ENCODE assay signal across 27 mouse cellular contexts in the genomic region with DNA sequence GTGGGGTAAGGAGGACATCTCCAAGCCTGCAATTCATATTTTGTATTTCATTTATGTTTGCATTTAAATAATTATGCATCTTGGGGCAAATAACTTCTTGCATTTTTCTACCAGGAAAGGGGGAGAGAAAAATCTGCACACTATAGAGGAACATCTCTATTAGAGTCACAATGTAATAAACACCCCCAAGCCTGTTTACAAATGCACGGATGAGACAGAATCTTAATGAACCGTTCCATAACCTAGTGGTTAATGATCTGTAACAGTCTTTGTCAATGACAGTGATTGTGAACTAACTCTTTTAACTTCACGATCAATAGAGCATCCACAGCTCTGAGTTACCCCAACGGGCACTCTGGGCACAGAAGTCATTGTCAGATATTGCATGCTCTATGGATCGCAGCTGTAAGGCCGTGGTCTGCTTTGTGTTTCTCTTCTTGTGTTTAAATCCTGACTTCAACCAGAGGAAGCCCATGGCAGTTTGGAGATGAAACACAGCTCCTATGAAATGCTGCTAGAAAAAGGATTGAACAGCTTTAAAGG.
DNase-seq lines count a peak whose midpoint lies in the region; ATAC-seq and TF ChIP-seq lines count a peak whose summit lies in the region.
"Had no signal": no experiment of that assay in that cellular context is flagged by ENCODE, and none has a peak within 500 bp of the region (broad histone marks: within the 10 kb centered on the region; RNA-seq: fewer than 3 reads in every experiment).

No protein-coding gene starts in this region.

- H3K4me3 ChIP-seq in midbrain, embryonic 11.5 days (ENCODE audit: low read depth, low read length) = no peak overlapping the region
- no peak overlapping the region for H3K4me3 ChIP-seq in midbrain, embryonic 10.5 days
- H3K4me3 ChIP-seq in hindbrain, embryonic 13.5 days = no peak overlapping the region
- no peak overlapping the region for H3K4me3 ChIP-seq in midbrain, embryonic 15.5 days
- no peak overlapping the region for H3K4me3 ChIP-seq in left cerebral cortex, adult 2 months
- no peak overlapping the region for H3K4me3 ChIP-seq in gastrocnemius, adult 2 months
- H3K4me3 ChIP-seq: embryonic facial prominence, embryonic 13.5 days; erythroblast, embryonic 14.5 days; forebrain, embryonic 12.5 days; heart, embryonic 12.5 days; limb, embryonic 12.5 days; neural tube, embryonic 13.5 days had no signal

- WGBS in midbrain, embryonic 11.5 days = 53% methylated on average over 6 of the region's 6 CpGs
- WGBS in midbrain, embryonic 10.5 days = 64% methylated on average over 6 of the region's 6 CpGs
- WGBS in hindbrain, embryonic 13.5 days = 22% methylated on average over 6 of the region's 6 CpGs
- 34% methylated on average over 6 of the region's 6 CpGs for WGBS in midbrain, embryonic 15.5 days

- no peak for TF ChIP-seq CTCF in left cerebral cortex, adult 2 months (IDR thresholded peaks at IDR 0.05)
- TF ChIP-seq CTCF in gastrocnemius, adult 2 months (IDR thresholded peaks at IDR 0.05) = no peak

- no peaks in the 10 kb centered on the region for H3K9me3 ChIP-seq in midbrain, embryonic 11.5 days (ENCODE audit: control insufficient read depth, low read length)
- H3K9me3 ChIP-seq in midbrain, embryonic 10.5 days (replicated peaks) = no peaks in the 10 kb centered on the region
- no peaks in the 10 kb centered on the region for H3K9me3 ChIP-seq in hindbrain, embryonic 13.5 days
- H3K9me3 ChIP-seq in midbrain, embryonic 15.5 days = no peaks in the 10 kb centered on the region
- H3K9me3 ChIP-seq: embryonic facial prominence, embryonic 13.5 days; forebrain, embryonic 12.5 days; heart, embryonic 12.5 days; limb, embryonic 12.5 days; neural tube, embryonic 13.5 days had no signal

- H3K36me3 ChIP-seq in midbrain, embryonic 11.5 days (ENCODE audit: control insufficient read depth, insufficient read depth, low read length) = no peaks in the 10 kb centered on the region
- H3K36me3 ChIP-seq in midbrain, embryonic 10.5 days = no peaks in the 10 kb centered on the region
- H3K36me3 ChIP-seq in hindbrain, embryonic 13.5 days = no peaks in the 10 kb centered on the region
- H3K36me3 ChIP-seq in midbrain, embryonic 15.5 days (replicated peaks) = no peaks in the 10 kb centered on the region
- H3K36me3 ChIP-seq: embryonic facial prominence, embryonic 13.5 days; forebrain, embryonic 12.5 days; heart, embryonic 12.5 days; limb, embryonic 12.5 days; neural tube, embryonic 13.5 days had no signal

- intact Hi-C loops in left cerebral cortex, adult 2 months (cut with DNase I) = no loop called here
- intact Hi-C loops in gastrocnemius, adult 2 months (cut with DNase I) = no loop called here

- H3K4me2 ChIP-seq in midbrain, embryonic 11.5 days = no peak overlapping the region
- no peak overlapping the region for H3K4me2 ChIP-seq in hindbrain, embryonic 13.5 days
- H3K4me2 ChIP-seq in midbrain, embryonic 15.5 days = no peak overlapping the region
- H3K4me2 ChIP-seq: embryonic facial prominence, embryonic 13.5 days; forebrain, embryonic 12.5 days; heart, embryonic 12.5 days; limb, embryonic 12.5 days; liver, embryonic 11.5 days; neural tube, embryonic 13.5 days had no signal

- ATAC-seq in midbrain, embryonic 11.5 days (ENCODE audit: low FRiP score) = peak; percentile 57
- ATAC-seq in hindbrain, embryonic 13.5 days (ENCODE audit: low FRiP score) = peak; percentile 69; the same call in 1 of the 2 replicates
- peak; percentile 86 for ATAC-seq in midbrain, embryonic 15.5 days (replicated peaks)
- ATAC-seq: liver, postnatal 0 days had no signal

- H3K27me3 ChIP-seq in midbrain, embryonic 11.5 days (ENCODE audit: control insufficient read depth, insufficient read depth, low read length) = no peaks in the 10 kb centered on the region
- H3K27me3 ChIP-seq in midbrain, embryonic 10.5 days (ENCODE audit: low read depth, poor library complexity, severe bottlenecking) = no peaks in the 10 kb centered on the region
- H3K27me3 ChIP-seq in hindbrain, embryonic 13.5 days = no peaks in the 10 kb centered on the region
- H3K27me3 ChIP-seq in midbrain, embryonic 15.5 days (replicated peaks) = no peaks in the 10 kb centered on the region
- H3K27me3 ChIP-seq: embryonic facial prominence, embryonic 13.5 days; forebrain, embryonic 12.5 days; heart, embryonic 12.5 days; limb, embryonic 12.5 days; neural tube, embryonic 13.5 days had no signal

- no peak overlapping the region for H3K9ac ChIP-seq in midbrain, embryonic 11.5 days (ENCODE audit: low read length)
- H3K9ac ChIP-seq in hindbrain, embryonic 13.5 days = no peak overlapping the region
- no peak overlapping the region for H3K9ac ChIP-seq in midbrain, embryonic 15.5 days
- H3K9ac ChIP-seq: embryonic facial prominence, embryonic 13.5 days; forebrain, embryonic 12.5 days; heart, embryonic 12.5 days; limb, embryonic 12.5 days; liver, postnatal 0 days; neural tube, embryonic 13.5 days had no signal

- no peaks in the 10 kb centered on the region for H3K4me1 ChIP-seq in midbrain, embryonic 11.5 days (ENCODE audit: control insufficient read depth, insufficient read depth, low read length)
- H3K4me1 ChIP-seq in midbrain, embryonic 10.5 days = no peaks in the 10 kb centered on the region; the same call in 1 of the 2 replicates
- H3K4me1 ChIP-seq in hindbrain, embryonic 13.5 days (replicated peaks) = no peaks in the 10 kb centered on the region
- H3K4me1 ChIP-seq in midbrain, embryonic 15.5 days = no peaks in the 10 kb centered on the region
- H3K4me1 ChIP-seq: embryonic facial prominence, embryonic 13.5 days; forebrain, embryonic 12.5 days; heart, embryonic 12.5 days; limb, embryonic 12.5 days had no signal

- DNase-seq in midbrain, embryonic 11.5 days (ENCODE audit: low spot score, missing footprints) = no peak
- no peak for DNase-seq in midbrain, embryonic 10.5 days (ENCODE audit: low spot score)
- DNase-seq in embryo, embryonic 10.5 days (ENCODE audit: low spot score) = peak; percentile 4
- no peak for DNase-seq in left cerebral cortex, adult 2 months (ENCODE audit: extremely low spot score in 1 of 2, low spot score in 2 of 2)
- DNase-seq in gastrocnemius, postnatal 10 days = no peak
- no peak for DNase-seq in gastrocnemius, adult 2 months
- DNase-seq: adrenal gland, postnatal 25 days; cerebellum, adult 9-11 months; heart, adult 11 months; heart, postnatal 10 days; kidney, adult 8-10 months; kidney, postnatal 36 days; layer of hippocampus, postnatal 36 days; liver, postnatal 0 days; lung, postnatal 10 days; thymus, adult 2 months; thymus, postnatal 4 days had no signal

- no peak overlapping the region for H3K27ac ChIP-seq in midbrain, embryonic 11.5 days (ENCODE audit: low read depth, low read length)
- no peak overlapping the region for H3K27ac ChIP-seq in midbrain, embryonic 10.5 days (replicated peaks)
- H3K27ac ChIP-seq in hindbrain, embryonic 13.5 days = no peak overlapping the region
- H3K27ac ChIP-seq in midbrain, embryonic 15.5 days = no peak overlapping the region
- H3K27ac ChIP-seq in left cerebral cortex, adult 2 months = no peak overlapping the region
- no peak overlapping the region for H3K27ac ChIP-seq in gastrocnemius, adult 2 months
- H3K27ac ChIP-seq: embryonic facial prominence, embryonic 13.5 days; forebrain, embryonic 12.5 days; limb, embryonic 12.5 days; neural tube, embryonic 13.5 days; stomach, postnatal 0 days had no signal
